Mouse (Mus musculus): ENCODE data around the gene Shd. TPM values are rescaled to one million over a fixed set of nuclear protein-coding genes. Genes with fewer than 3 reads are reported as not detected.

Gene Shd
- total and polyA plus RNA-seq, 2 experiments from 2014 or later: 5.0 to 11.7 TPM

DNA sequence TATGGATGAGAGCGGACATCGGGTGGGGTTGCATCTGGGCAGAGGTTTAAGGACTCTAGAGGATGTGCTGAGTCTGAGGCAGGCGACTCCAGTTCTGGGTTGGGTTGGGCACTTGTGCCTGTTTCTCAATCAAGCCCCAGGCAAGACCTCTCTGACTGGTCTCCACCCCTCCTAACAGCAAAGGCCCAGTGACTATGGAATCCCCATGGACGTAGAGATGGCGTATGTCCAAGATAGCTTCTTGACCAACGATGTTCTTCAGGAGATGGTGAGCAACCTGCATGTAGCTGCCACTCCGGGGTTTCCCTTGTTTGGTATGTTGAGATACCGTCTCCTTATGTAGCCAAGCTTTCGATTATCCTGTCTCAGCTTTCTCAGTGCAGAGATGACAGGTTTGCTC is 45.0 kb downstream of the Shd start:
- Histone ChIP-seq H3K9ac (replicated peaks; ENCODE audit: low read depth, low read length) (no peak overlapping the region), H3K27me3 (ENCODE audit: control insufficient read depth, insufficient read depth, low read length) (no peaks in the 10 kb centered on the region), H3K27ac (ENCODE audit: low read depth) (no peak overlapping the region), H3K9me3 (replicated peaks; ENCODE audit: control insufficient read depth, low read length) (no peaks in the 10 kb centered on the region), H3K4me3 (ENCODE audit: low read depth, low read length) (no peak overlapping the region), H3K4me2 (ENCODE audit: low read depth, low read length) (no peak overlapping the region), H3K36me3 (replicated peaks; ENCODE audit: control insufficient read depth, insufficient read depth, low read length) (peaks cover 72% of the 10 kb centered on the region), H3K4me1 (ENCODE audit: control insufficient read depth, insufficient read depth) (0 out of 2 replicates have a peak, but pooled peaks cover under 1% of the 10 kb centered on the region)
- ATAC-seq (ENCODE audit: insufficient read depth, low read depth): no peak
- WGBS: 89% methylated on average over 9 of the region's 9 CpGs
- TF ChIP-seq EP300 (IDR thresholded peaks at IDR 0.05; ENCODE audit: low read depth) (no peak), CTCF (IDR thresholded peaks at IDR 0.05; ENCODE audit: low read depth) (no peak)
- no peak for DNase-seq (ENCODE audit: low spot score)

DNA sequence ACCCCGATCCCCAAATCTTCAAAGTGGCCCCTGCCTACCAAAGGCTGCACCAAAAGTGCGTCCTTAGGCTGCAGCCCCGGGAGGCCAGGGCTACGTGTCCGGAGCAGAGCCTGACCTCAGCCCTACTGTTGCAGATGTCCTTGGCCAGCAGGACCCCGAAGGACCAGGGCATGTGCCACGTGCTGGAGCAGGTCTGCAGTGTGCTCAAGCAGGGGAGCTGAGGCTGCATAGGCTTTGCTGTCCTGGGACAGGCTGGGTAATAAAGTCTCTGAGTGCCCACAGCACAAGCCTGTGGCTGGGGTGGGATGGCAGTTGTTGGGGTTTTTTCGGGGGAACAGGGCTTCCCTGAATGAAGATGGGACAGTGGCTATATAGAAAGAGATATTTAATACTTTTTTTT is 46.1 kb downstream of the Shd start:
- DNase-seq (ENCODE audit: low spot score) (no peak), ATAC-seq (ENCODE audit: insufficient read depth, low read depth) (no peak)
- 78% methylated on average over 8 of the region's 8 CpGs for WGBS
- H3K9me3 ChIP-seq (replicated peaks; ENCODE audit: control insufficient read depth, low read length): no peaks in the 10 kb centered on the region
- no peak for TF ChIP-seq EP300 (IDR thresholded peaks at IDR 0.05; ENCODE audit: low read depth)
- TF ChIP-seq CTCF (IDR thresholded peaks at IDR 0.05; ENCODE audit: low read depth): no peak
- H3K36me3 ChIP-seq (replicated peaks; ENCODE audit: control insufficient read depth, insufficient read depth, low read length): peaks cover 69% of the 10 kb centered on the region
- no peaks in the 10 kb centered on the region for H3K4me1 ChIP-seq (ENCODE audit: control insufficient read depth, insufficient read depth)
- H3K27ac ChIP-seq (ENCODE audit: low read depth): no peak overlapping the region
- H3K27me3 ChIP-seq (ENCODE audit: control insufficient read depth, insufficient read depth, low read length): no peaks in the 10 kb centered on the region
- no peak overlapping the region for H3K4me3 ChIP-seq (ENCODE audit: low read depth, low read length)
- H3K9ac ChIP-seq (replicated peaks; ENCODE audit: low read depth, low read length): no peak overlapping the region
- H3K4me2 ChIP-seq (ENCODE audit: low read depth, low read length): no peak overlapping the region

DNA sequence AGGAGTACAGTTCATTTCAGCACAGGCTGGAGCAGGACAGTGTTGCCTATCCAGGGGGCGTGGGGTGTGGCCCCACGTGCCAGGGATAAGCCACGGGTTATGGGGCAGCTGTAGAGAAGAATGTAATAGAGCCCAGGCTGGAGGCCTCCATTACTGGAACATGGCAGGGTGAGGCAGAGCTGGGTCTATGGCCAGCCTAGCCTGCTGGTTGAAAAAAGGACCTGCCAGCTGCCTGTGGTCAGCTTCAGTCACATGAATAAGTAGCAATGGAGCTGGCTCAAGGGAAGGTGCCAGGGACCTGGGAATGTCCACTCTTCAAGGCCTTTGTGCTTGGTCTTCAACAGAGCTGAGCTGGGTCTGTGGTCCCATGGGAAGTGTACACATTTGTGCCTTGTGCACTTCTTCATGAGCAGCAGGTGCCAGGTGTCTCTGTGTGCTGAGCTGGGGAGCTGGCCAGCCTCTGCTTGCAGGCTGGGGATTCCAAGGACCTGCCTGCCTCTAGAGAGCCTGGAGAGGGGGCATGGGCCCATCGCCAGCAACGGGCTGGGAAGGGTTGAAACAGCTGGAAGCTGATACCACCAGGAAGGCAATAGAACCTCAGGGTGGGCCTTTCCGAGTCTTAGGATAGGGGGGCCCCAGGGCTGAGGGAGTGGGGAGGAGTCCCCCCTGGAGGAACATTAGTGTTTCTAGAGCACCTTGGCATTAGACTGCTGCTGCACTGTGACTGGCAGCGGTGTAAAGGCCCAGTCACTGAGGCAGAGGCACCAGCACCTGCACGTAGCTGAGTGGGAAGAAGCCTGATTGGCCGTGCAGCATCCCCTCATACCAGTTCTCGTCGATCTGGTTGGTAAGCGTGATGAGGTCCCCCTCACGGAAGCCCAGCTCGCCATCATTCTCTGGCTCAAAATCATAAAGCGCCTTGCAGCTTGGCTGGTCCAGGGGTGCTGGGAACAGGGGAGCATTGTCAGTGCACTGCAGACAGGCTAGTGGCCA is 46.8 kb downstream of the Shd start:
- no peak for ATAC-seq (ENCODE audit: insufficient read depth, low read depth)
- peaks cover 62% of the 10 kb centered on the region for H3K36me3 ChIP-seq (replicated peaks; ENCODE audit: control insufficient read depth, insufficient read depth, low read length)
- no peaks in the 10 kb centered on the region for H3K9me3 ChIP-seq (replicated peaks; ENCODE audit: control insufficient read depth, low read length)
- H3K27me3 ChIP-seq (ENCODE audit: control insufficient read depth, insufficient read depth, low read length): no peaks in the 10 kb centered on the region
- no peak for TF ChIP-seq EP300 (IDR thresholded peaks at IDR 0.05; ENCODE audit: low read depth)
- no peak for TF ChIP-seq CTCF (IDR thresholded peaks at IDR 0.05; ENCODE audit: low read depth)
- no peak overlapping the region for H3K27ac ChIP-seq (ENCODE audit: low read depth)
- DNase-seq (ENCODE audit: low spot score): no peak
- H3K4me1 ChIP-seq (ENCODE audit: control insufficient read depth, insufficient read depth): no peaks in the 10 kb centered on the region
- no peak overlapping the region for H3K9ac ChIP-seq (replicated peaks; ENCODE audit: low read depth, low read length)
- no peak overlapping the region for H3K4me2 ChIP-seq (ENCODE audit: low read depth, low read length)
- WGBS: 79% methylated on average over 15 of the region's 15 CpGs
- H3K4me3 ChIP-seq (ENCODE audit: low read depth, low read length): no peak overlapping the region

DNA sequence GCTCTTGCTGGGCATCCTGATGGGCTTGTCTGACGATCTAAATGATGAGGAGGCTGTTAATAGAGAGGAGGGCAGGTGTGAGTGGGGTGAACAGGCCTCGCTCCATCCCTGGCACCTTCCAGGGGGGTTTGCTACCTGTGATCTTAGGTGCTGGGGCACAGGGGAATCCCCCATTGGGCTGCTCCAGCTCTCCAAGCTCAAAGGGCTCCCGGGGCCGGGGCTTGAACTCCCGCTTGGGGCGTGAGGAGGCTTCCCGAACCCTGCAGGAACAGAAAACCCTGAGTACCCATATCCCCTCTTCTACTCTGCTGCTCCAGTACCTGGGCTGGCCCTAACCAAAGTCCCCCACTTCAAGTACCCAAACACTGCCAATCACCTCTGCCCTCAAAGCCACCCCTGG is 47.6 kb downstream of the Shd start:
- Histone ChIP-seq H3K4me2 (ENCODE audit: low read depth, low read length) (no peak overlapping the region), H3K4me3 (ENCODE audit: low read depth, low read length) (no peak overlapping the region), H3K4me1 (ENCODE audit: control insufficient read depth, insufficient read depth) (peaks cover 7% of the 10 kb centered on the region), H3K27ac (ENCODE audit: low read depth) (no peak overlapping the region), H3K27me3 (ENCODE audit: control insufficient read depth, insufficient read depth, low read length) (no peaks in the 10 kb centered on the region), H3K36me3 (replicated peaks; ENCODE audit: control insufficient read depth, insufficient read depth, low read length) (peaks cover 56% of the 10 kb centered on the region), H3K9ac (replicated peaks; ENCODE audit: low read depth, low read length) (no peak overlapping the region), H3K9me3 (replicated peaks; ENCODE audit: control insufficient read depth, low read length) (no peaks in the 10 kb centered on the region)
- TF ChIP-seq CTCF (IDR thresholded peaks at IDR 0.05; ENCODE audit: low read depth): no peak
- no peak for TF ChIP-seq EP300 (IDR thresholded peaks at IDR 0.05; ENCODE audit: low read depth)
- DNase-seq (ENCODE audit: low spot score) (no peak), ATAC-seq (ENCODE audit: insufficient read depth, low read depth) (no peak)
- WGBS: 87% methylated on average over 7 of the region's 7 CpGs

DNA sequence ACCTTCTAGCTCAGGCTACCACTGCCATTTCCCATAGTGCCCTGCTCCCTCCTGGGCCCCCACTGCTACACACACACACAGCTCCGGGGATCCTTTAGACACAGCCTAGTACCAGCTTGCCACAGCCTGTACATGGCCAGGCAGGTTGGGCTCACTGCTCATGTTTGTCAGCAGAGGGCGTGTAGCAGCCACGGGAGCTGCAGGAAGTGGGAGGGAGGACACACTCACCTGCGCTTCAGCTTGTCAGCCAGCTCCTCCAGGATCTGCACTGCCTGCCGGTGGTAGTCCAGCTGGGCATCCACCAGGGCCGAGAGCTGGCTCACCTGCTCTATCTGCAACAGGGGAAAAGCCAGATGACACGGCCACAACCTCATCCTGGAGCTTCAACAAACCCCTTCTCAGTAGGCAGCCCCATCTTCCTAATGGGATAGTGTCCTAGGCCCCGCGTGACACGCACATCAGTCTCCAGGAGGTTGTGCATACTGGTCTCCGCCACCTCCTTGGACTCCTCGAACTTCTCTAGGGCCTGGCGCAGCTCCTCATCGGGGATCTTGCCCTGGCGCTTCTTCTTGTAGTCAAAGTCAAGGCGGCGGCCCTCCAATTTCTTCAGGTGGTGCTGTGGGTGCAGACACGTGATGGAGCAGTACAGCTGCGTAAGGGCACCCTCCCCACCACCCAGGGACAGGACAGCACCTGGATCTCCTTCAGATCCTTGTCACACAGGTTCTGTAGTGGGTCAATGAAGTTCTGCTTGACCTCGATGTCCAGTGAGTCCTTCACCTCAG is 48.3 kb downstream of the Shd start:
- Histone ChIP-seq H3K4me3 (ENCODE audit: low read depth, low read length) (no peak overlapping the region), H3K9me3 (replicated peaks; ENCODE audit: control insufficient read depth, low read length) (no peaks in the 10 kb centered on the region), H3K4me1 (ENCODE audit: control insufficient read depth, insufficient read depth) (peaks cover 9% of the 10 kb centered on the region), H3K4me2 (ENCODE audit: low read depth, low read length) (no peak overlapping the region), H3K27ac (ENCODE audit: low read depth) (no peak overlapping the region), H3K9ac (replicated peaks; ENCODE audit: low read depth, low read length) (no peak overlapping the region), H3K36me3 (replicated peaks; ENCODE audit: control insufficient read depth, insufficient read depth, low read length) (peaks cover 51% of the 10 kb centered on the region), H3K27me3 (ENCODE audit: control insufficient read depth, insufficient read depth, low read length) (no peaks in the 10 kb centered on the region)
- TF ChIP-seq CTCF (IDR thresholded peaks at IDR 0.05; ENCODE audit: low read depth): peak; percentile 56
- no peak for TF ChIP-seq EP300 (IDR thresholded peaks at IDR 0.05; ENCODE audit: low read depth)
- DNase-seq (ENCODE audit: low spot score): no peak
- WGBS: 69% methylated on average over 20 of the region's 20 CpGs
- ATAC-seq (ENCODE audit: insufficient read depth, low read depth): peak; percentile 32; the same call in 1 of the 2 replicates
